Mouse (Mus musculus): ENCODE data around the gene Gm973. TPM values are rescaled to one million over a fixed set of nuclear protein-coding genes. Genes with fewer than 3 reads are reported as not detected.

Gm973 gene
- polyA plus RNA-seq, 1 experiment from 2014 or later = 0.35 TPM

- Histone ChIP-seq H3K4me1 (ENCODE audit: control insufficient read depth, insufficient read depth, low read length) (peaks cover 12% of the 10 kb centered on the region), H3K9ac (ENCODE audit: low read length) (peak overlapping the region; percentile 51; the same call in 1 of the 2 replicates), H3K36me3 (ENCODE audit: control insufficient read depth, insufficient read depth, low read length) (no peaks in the 10 kb centered on the region), H3K4me2 (ENCODE audit: low read depth, low read length) (peak overlapping the region; percentile 52), H3K9me3 (replicated peaks; ENCODE audit: control insufficient read depth, low read length) (no peaks in the 10 kb centered on the region), H3K27ac (ENCODE audit: low read length) (no peak overlapping the region), H3K27me3 (ENCODE audit: control insufficient read depth, insufficient read depth, low read length) (no peaks in the 10 kb centered on the region), H3K4me3 (replicated peaks; ENCODE audit: low read length) (no peak overlapping the region; the same call in 1 of the 2 replicates)
- 21% methylated on average over 18 of the region's 18 CpGs for WGBS
- ATAC-seq (ENCODE audit: insufficient read depth, low FRiP score) = no peak
These were observed 68.8 kb downstream of the Gm973 start for GRCm38 (mm10) chr1:59584656-59585410.

- no peak for ATAC-seq (ENCODE audit: insufficient read depth, low FRiP score)
- WGBS = 53% methylated on average over 1 of the region's 1 CpGs
- Histone ChIP-seq H3K4me3 (replicated peaks; ENCODE audit: low read length) (no peak overlapping the region), H3K27ac (ENCODE audit: low read length) (no peak overlapping the region), H3K27me3 (ENCODE audit: control insufficient read depth, insufficient read depth, low read length) (peaks cover 8% of the 10 kb centered on the region; the same call in 1 of the 2 replicates), H3K9me3 (replicated peaks; ENCODE audit: control insufficient read depth, low read length) (no peaks in the 10 kb centered on the region), H3K9ac (ENCODE audit: low read length) (no peak overlapping the region), H3K36me3 (ENCODE audit: control insufficient read depth, insufficient read depth, low read length) (no peaks in the 10 kb centered on the region), H3K4me1 (ENCODE audit: control insufficient read depth, insufficient read depth, low read length) (0 out of 2 replicates have a peak, but pooled peaks cover 4% of the 10 kb centered on the region), H3K4me2 (ENCODE audit: low read depth, low read length) (no peak overlapping the region)
These were observed 73.2 kb downstream of the Gm973 start for GRCm38 (mm10) chr1:59589271-59589670.

GRCm38 (mm10) chr1:59592359-59592758 is 76.3 kb downstream of the Gm973 start:
- Histone ChIP-seq H3K4me2 (ENCODE audit: low read depth, low read length) (peak overlapping the region; percentile 17; the same call in 1 of the 2 replicates), H3K9me3 (replicated peaks; ENCODE audit: control insufficient read depth, low read length) (no peaks in the 10 kb centered on the region), H3K36me3 (ENCODE audit: control insufficient read depth, insufficient read depth, low read length) (no peaks in the 10 kb centered on the region), H3K9ac (ENCODE audit: low read length) (no peak overlapping the region), H3K4me3 (replicated peaks; ENCODE audit: low read length) (no peak overlapping the region), H3K4me1 (ENCODE audit: control insufficient read depth, insufficient read depth, low read length) (no peaks in the 10 kb centered on the region), H3K27ac (ENCODE audit: low read length) (no peak overlapping the region), H3K27me3 (ENCODE audit: control insufficient read depth, insufficient read depth, low read length) (peaks cover 8% of the 10 kb centered on the region; the same call in 1 of the 2 replicates)
- WGBS = 11% methylated on average over 10 of the region's 10 CpGs
- ATAC-seq (ENCODE audit: insufficient read depth, low FRiP score) = no peak

GRCm38 (mm10) chr1:59592876-59593275 is 76.8 kb downstream of the Gm973 start:
- Histone ChIP-seq H3K4me2 (ENCODE audit: low read depth, low read length) (peak overlapping the region; percentile 17; the same call in 1 of the 2 replicates), H3K9ac (ENCODE audit: low read length) (no peak overlapping the region), H3K27ac (ENCODE audit: low read length) (no peak overlapping the region), H3K9me3 (replicated peaks; ENCODE audit: control insufficient read depth, low read length) (no peaks in the 10 kb centered on the region), H3K27me3 (ENCODE audit: control insufficient read depth, insufficient read depth, low read length) (peaks cover 8% of the 10 kb centered on the region; the same call in 1 of the 2 replicates), H3K4me1 (ENCODE audit: control insufficient read depth, insufficient read depth, low read length) (no peaks in the 10 kb centered on the region), H3K4me3 (replicated peaks; ENCODE audit: low read length) (no peak overlapping the region), H3K36me3 (ENCODE audit: control insufficient read depth, insufficient read depth, low read length) (no peaks in the 10 kb centered on the region)
- no peak for ATAC-seq (ENCODE audit: insufficient read depth, low FRiP score)
- 29% methylated on average over 12 of the region's 12 CpGs for WGBS

GRCm38 (mm10) chr1:59593622-59594035 is 77.6 kb downstream of the Gm973 start:
- ATAC-seq (ENCODE audit: insufficient read depth, low FRiP score) = no peak
- WGBS = 80% methylated on average over 2 of the region's 2 CpGs

GRCm38 (mm10) chr1:59594586-59595266 is 78.7 kb downstream of the Gm973 start:
- Histone ChIP-seq H3K36me3 (ENCODE audit: control insufficient read depth, insufficient read depth, low read length) (no peaks in the 10 kb centered on the region), H3K27me3 (ENCODE audit: control insufficient read depth, insufficient read depth, low read length) (peaks cover 8% of the 10 kb centered on the region; the same call in 1 of the 2 replicates), H3K4me1 (ENCODE audit: control insufficient read depth, insufficient read depth, low read length) (no peaks in the 10 kb centered on the region), H3K27ac (ENCODE audit: low read length) (no peak overlapping the region), H3K4me3 (replicated peaks; ENCODE audit: low read length) (no peak overlapping the region), H3K4me2 (ENCODE audit: low read depth, low read length) (no peak overlapping the region), H3K9me3 (replicated peaks; ENCODE audit: control insufficient read depth, low read length) (no peaks in the 10 kb centered on the region), H3K9ac (ENCODE audit: low read length) (no peak overlapping the region)
- 74% methylated on average over 11 of the region's 11 CpGs for WGBS
- ATAC-seq (ENCODE audit: insufficient read depth, low FRiP score) = no peak

More at GRCm38 (mm10) chr1:59593622-59594035, 77.6 kb downstream of the Gm973 start:
- Histone ChIP-seq H3K4me2 (ENCODE audit: low read depth, low read length) (no peak overlapping the region), H3K4me1 (ENCODE audit: control insufficient read depth, insufficient read depth, low read length) (no peaks in the 10 kb centered on the region), H3K27ac (ENCODE audit: low read length) (no peak overlapping the region), H3K36me3 (ENCODE audit: control insufficient read depth, insufficient read depth, low read length) (no peaks in the 10 kb centered on the region), H3K27me3 (ENCODE audit: control insufficient read depth, insufficient read depth, low read length) (peaks cover 8% of the 10 kb centered on the region; the same call in 1 of the 2 replicates), H3K4me3 (replicated peaks; ENCODE audit: low read length) (no peak overlapping the region), H3K9me3 (replicated peaks; ENCODE audit: control insufficient read depth, low read length) (no peaks in the 10 kb centered on the region), H3K9ac (ENCODE audit: low read length) (no peak overlapping the region)

- WGBS = 69% methylated on average over 9 of the region's 9 CpGs
- Histone ChIP-seq H3K27me3 (ENCODE audit: control insufficient read depth, insufficient read depth, low read length) (peaks cover 8% of the 10 kb centered on the region; the same call in 1 of the 2 replicates), H3K4me2 (ENCODE audit: low read depth, low read length) (no peak overlapping the region), H3K4me1 (ENCODE audit: control insufficient read depth, insufficient read depth, low read length) (no peaks in the 10 kb centered on the region), H3K4me3 (replicated peaks; ENCODE audit: low read length) (no peak overlapping the region), H3K27ac (ENCODE audit: low read length) (no peak overlapping the region), H3K36me3 (ENCODE audit: control insufficient read depth, insufficient read depth, low read length) (no peaks in the 10 kb centered on the region), H3K9ac (ENCODE audit: low read length) (no peak overlapping the region), H3K9me3 (replicated peaks; ENCODE audit: control insufficient read depth, low read length) (no peaks in the 10 kb centered on the region)
- ATAC-seq (ENCODE audit: insufficient read depth, low FRiP score) = no peak
These were observed 79.5 kb downstream of the Gm973 start for GRCm38 (mm10) chr1:59595609-59596008.

- Histone ChIP-seq H3K27me3 (ENCODE audit: control insufficient read depth, insufficient read depth, low read length) (no peaks in the 10 kb centered on the region), H3K4me1 (ENCODE audit: control insufficient read depth, insufficient read depth, low read length) (0 out of 2 replicates have a peak, but pooled peaks cover 3% of the 10 kb centered on the region), H3K27ac (ENCODE audit: low read length) (no peak overlapping the region), H3K9me3 (replicated peaks; ENCODE audit: control insufficient read depth, low read length) (no peaks in the 10 kb centered on the region), H3K4me3 (replicated peaks; ENCODE audit: low read length) (no peak overlapping the region), H3K36me3 (ENCODE audit: control insufficient read depth, insufficient read depth, low read length) (no peaks in the 10 kb centered on the region), H3K4me2 (ENCODE audit: low read depth, low read length) (no peak overlapping the region), H3K9ac (ENCODE audit: low read length) (no peak overlapping the region)
- WGBS = 35% methylated on average over 11 of the region's 11 CpGs
- ATAC-seq (ENCODE audit: insufficient read depth, low FRiP score) = no peak
These were observed 86.7 kb downstream of the Gm973 start for GRCm38 (mm10) chr1:59602531-59603416.

All from stomach, embryonic 16.5 days (tissue).